9 mouse cellular contexts compared by ENCODE assay signal in the genomic region with DNA sequence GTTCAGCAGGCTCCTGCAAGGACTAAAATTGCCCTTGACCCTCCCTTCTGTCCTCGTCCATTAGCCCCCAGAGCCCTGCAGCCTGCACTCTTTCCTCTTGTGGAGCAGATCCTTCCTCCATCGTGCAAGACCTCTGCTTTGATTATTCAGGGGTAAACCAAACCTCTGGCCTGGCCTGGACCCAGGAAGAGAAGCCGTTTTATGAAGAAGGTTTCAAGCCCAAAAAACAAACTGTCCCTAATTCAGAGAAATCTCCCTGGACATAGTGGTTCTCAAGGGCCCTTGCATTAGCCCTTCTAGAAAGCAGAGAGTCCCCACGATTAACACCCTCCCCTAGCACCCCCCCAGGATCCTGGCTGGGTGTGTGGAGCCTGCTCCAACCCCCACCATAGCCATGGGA.
DNase-seq lines count a peak whose midpoint lies in the region; ATAC-seq and TF ChIP-seq lines count a peak whose summit lies in the region.
"Had no signal": no experiment of that assay in that cellular context is flagged by ENCODE, and none has a peak within 500 bp of the region (broad histone marks: within the 10 kb centered on the region; RNA-seq: fewer than 3 reads in every experiment).

No protein-coding gene starts in this region.

- no peak for ATAC-seq in kidney, embryonic 16.5 days (ENCODE audit: low FRiP score, low TSS enrichment)
- no peak for ATAC-seq in embryonic facial prominence, embryonic 15.5 days (ENCODE audit: insufficient number of reproducible peaks, low FRiP score, low TSS enrichment, low read depth)
- ATAC-seq in hindbrain, postnatal 0 days = no peak
- ATAC-seq in midbrain, postnatal 0 days (ENCODE audit: low FRiP score) = no peak
- no peak for ATAC-seq in activated CD4-positive, CD25-positive, alpha-beta regulatory T cell, adult 4 months

- H3K4me2 ChIP-seq in kidney, embryonic 16.5 days (replicated peaks; ENCODE audit: low read depth, low read length) = peak overlapping the region; percentile 51
- peak overlapping the region; percentile 61 for H3K4me2 ChIP-seq in embryonic facial prominence, embryonic 15.5 days (replicated peaks)
- peak overlapping the region; percentile 48 for H3K4me2 ChIP-seq in hindbrain, postnatal 0 days (ENCODE audit: low read depth, low read length)
- H3K4me2 ChIP-seq in midbrain, postnatal 0 days (ENCODE audit: low read depth, low read length, poor library complexity, severe bottlenecking) = peak overlapping the region; percentile 44

- WGBS in kidney, embryonic 16.5 days = 15% methylated on average over 4 of the region's 4 CpGs
- WGBS in embryonic facial prominence, embryonic 15.5 days = 21% methylated on average over 4 of the region's 4 CpGs
- 15% methylated on average over 4 of the region's 4 CpGs for WGBS in hindbrain, postnatal 0 days
- 11% methylated on average over 4 of the region's 4 CpGs for WGBS in midbrain, postnatal 0 days

- no peaks in the 10 kb centered on the region for H3K36me3 ChIP-seq in kidney, embryonic 16.5 days (ENCODE audit: insufficient read depth, low read length)
- no peaks in the 10 kb centered on the region for H3K36me3 ChIP-seq in embryonic facial prominence, embryonic 15.5 days
- H3K36me3 ChIP-seq in hindbrain, postnatal 0 days (ENCODE audit: insufficient read depth, low read length) = no peaks in the 10 kb centered on the region
- no peaks in the 10 kb centered on the region for H3K36me3 ChIP-seq in midbrain, postnatal 0 days (ENCODE audit: insufficient read depth, low read length)
- H3K36me3 ChIP-seq: G1E had no signal

- H3K27ac ChIP-seq in kidney, embryonic 16.5 days (ENCODE audit: low read length) = no peak overlapping the region
- H3K27ac ChIP-seq in embryonic facial prominence, embryonic 15.5 days (replicated peaks) = 0 out of 2 replicates have a peak overlapping the region, but pooled peaks have one; percentile 51
- peak overlapping the region; percentile 92 for H3K27ac ChIP-seq in hindbrain, postnatal 0 days
- H3K27ac ChIP-seq in midbrain, postnatal 0 days (ENCODE audit: low read depth, low read length) = peak overlapping the region; percentile 90

- H3K9ac ChIP-seq in kidney, embryonic 16.5 days (replicated peaks; ENCODE audit: low read length) = peak overlapping the region; percentile 12; the same call in 1 of the 2 replicates
- 0 out of 2 replicates have a peak overlapping the region, but pooled peaks have one; percentile 33 for H3K9ac ChIP-seq in embryonic facial prominence, embryonic 15.5 days
- H3K9ac ChIP-seq in hindbrain, postnatal 0 days (replicated peaks; ENCODE audit: low read length) = peak overlapping the region; percentile 37
- 0 out of 2 replicates have a peak overlapping the region, but pooled peaks have one; percentile 25 for H3K9ac ChIP-seq in midbrain, postnatal 0 days (replicated peaks; ENCODE audit: low read length, poor library complexity, severe bottlenecking)

- peaks cover 20% of the 10 kb centered on the region for H3K27me3 ChIP-seq in kidney, embryonic 16.5 days (ENCODE audit: insufficient read depth, low read length)
- peaks cover 11% of the 10 kb centered on the region for H3K27me3 ChIP-seq in embryonic facial prominence, embryonic 15.5 days
- no peaks in the 10 kb centered on the region for H3K27me3 ChIP-seq in hindbrain, postnatal 0 days (ENCODE audit: insufficient read depth, low read length)
- H3K27me3 ChIP-seq in midbrain, postnatal 0 days (ENCODE audit: insufficient read depth, low read length) = no peaks in the 10 kb centered on the region

- DNase-seq in kidney, postnatal 36 days = no peak
- DNase-seq in hindbrain, postnatal 0 days (ENCODE audit: low spot score) = no peak
- no peak for DNase-seq in midbrain, postnatal 0 days (ENCODE audit: low spot score)
- DNase-seq in left cerebral cortex, postnatal 4 days = no peak
- DNase-seq in cerebellum, postnatal 4 days (ENCODE audit: low spot score in 2 of 2) = no peak

- peak overlapping the region; percentile 30 for H3K4me3 ChIP-seq in kidney, embryonic 16.5 days (ENCODE audit: low read length)
- H3K4me3 ChIP-seq in embryonic facial prominence, embryonic 15.5 days (replicated peaks) = peak overlapping the region; percentile 28
- no peak overlapping the region for H3K4me3 ChIP-seq in hindbrain, postnatal 0 days (ENCODE audit: low read length)
- H3K4me3 ChIP-seq in midbrain, postnatal 0 days (ENCODE audit: low read depth, low read length) = 0 out of 2 replicates have a peak overlapping the region, but pooled peaks have one; percentile 0

- intact Hi-C loops in left cerebral cortex, postnatal 4 days (cut with DNase I) = loop anchor here (10.0 kb wide), 1 partner anchor 248 kb away; a partner anchor contains a TSS

- H3K4me1 ChIP-seq in kidney, embryonic 16.5 days (ENCODE audit: insufficient read depth, low read length) = peaks cover 21% of the 10 kb centered on the region
- peaks cover 37% of the 10 kb centered on the region for H3K4me1 ChIP-seq in embryonic facial prominence, embryonic 15.5 days
- peaks cover 20% of the 10 kb centered on the region for H3K4me1 ChIP-seq in hindbrain, postnatal 0 days (ENCODE audit: insufficient read depth, low read length)
- H3K4me1 ChIP-seq in midbrain, postnatal 0 days (ENCODE audit: insufficient read depth, low read length) = peaks cover 31% of the 10 kb centered on the region

- no peaks in the 10 kb centered on the region for H3K9me3 ChIP-seq in kidney, embryonic 16.5 days (ENCODE audit: low read length)
- H3K9me3 ChIP-seq in embryonic facial prominence, embryonic 15.5 days (replicated peaks) = no peaks in the 10 kb centered on the region
- no peaks in the 10 kb centered on the region for H3K9me3 ChIP-seq in hindbrain, postnatal 0 days (ENCODE audit: low read length)
- no peaks in the 10 kb centered on the region for H3K9me3 ChIP-seq in midbrain, postnatal 0 days (ENCODE audit: low read length)
- H3K9me3 ChIP-seq: G1E had no signal

- TF ChIP-seq CTCF in hindbrain, postnatal 0 days (IDR thresholded peaks at IDR 0.05; ENCODE audit: low read depth) = no peak
- TF ChIP-seq CTCF in midbrain, postnatal 0 days (IDR thresholded peaks at IDR 0.05) = no peak
